Comparison of ENCODE assay signal across 19 mouse cellular contexts in the genomic region with DNA sequence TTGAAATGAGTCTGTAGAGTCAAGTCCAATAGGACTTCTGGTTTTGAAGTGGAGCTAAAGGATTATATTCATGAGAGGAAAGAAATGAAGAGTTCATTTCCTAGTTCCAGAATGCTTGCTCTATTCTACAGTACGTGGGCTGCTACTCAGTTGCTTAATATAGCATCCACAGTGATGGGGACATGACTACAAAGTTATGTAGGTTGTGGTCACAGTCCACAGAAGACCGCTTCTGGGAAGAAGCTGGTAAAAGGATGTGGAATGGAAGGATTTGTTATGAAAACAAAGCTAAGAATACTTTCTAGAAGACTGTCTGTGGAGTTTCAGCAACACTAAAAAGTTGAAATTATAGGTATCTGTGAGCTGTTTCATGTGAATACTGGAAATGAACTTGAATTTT.
"Had no signal": no experiment of that assay in that cellular context is flagged by ENCODE, and none has a peak within 500 bp of the region (broad histone marks: within the 10 kb centered on the region; RNA-seq: fewer than 3 reads in every experiment).

No protein-coding gene starts in this region.

- H3K4me2 ChIP-seq: lung, embryonic 14.5 days; midbrain, embryonic 11.5 days; neural tube, embryonic 13.5 days; neural tube, embryonic 15.5 days had no signal

- H3K27ac ChIP-seq: liver, embryonic 14.5 days; neural tube, embryonic 13.5 days; neural tube, embryonic 15.5 days had no signal

- ATAC-seq: midbrain, embryonic 16.5 days had no signal

- H3K9ac ChIP-seq: liver, embryonic 14.5 days; lung, embryonic 14.5 days; neural tube, embryonic 13.5 days; neural tube, embryonic 15.5 days had no signal

- H3K36me3 ChIP-seq: neural tube, embryonic 13.5 days; neural tube, embryonic 15.5 days had no signal

- H3K9me3 ChIP-seq: megakaryocyte, embryonic 14.5 days; neural tube, embryonic 13.5 days; neural tube, embryonic 15.5 days had no signal

- DNase-seq: lung, adult 18-20 months; lung, embryonic 14.5 days; lung, postnatal 10 days; lung, postnatal 4 days; midbrain, embryonic 14.5 days; retina, postnatal 1 day; right cerebral cortex, postnatal 25 days; right cerebral cortex, postnatal 4 days; spleen, adult 18-20 months; thymus, adult 2 months; thymus, postnatal 25 days; thymus, postnatal 4 days had no signal

- H3K4me1 ChIP-seq: megakaryocyte, embryonic 14.5 days; neural tube, embryonic 13.5 days; neural tube, embryonic 15.5 days had no signal

- H3K27me3 ChIP-seq: megakaryocyte, embryonic 14.5 days; neural tube, embryonic 13.5 days; neural tube, embryonic 15.5 days had no signal

- H3K4me3 ChIP-seq: megakaryocyte, embryonic 14.5 days; myocyte; neural tube, embryonic 13.5 days; neural tube, embryonic 15.5 days had no signal
